Mouse (Mus musculus): ENCODE results near the gene Prr5l. TPM values are rescaled to one million over a fixed set of nuclear protein-coding genes. Genes with fewer than 3 reads are reported as not detected.
A peak's percentile ranks its signal among the peaks of the same experiment; 100 is the strongest.

Gene Prr5l
- polyA plus RNA-seq, 1 experiment, result 0.06 TPM

DNA sequence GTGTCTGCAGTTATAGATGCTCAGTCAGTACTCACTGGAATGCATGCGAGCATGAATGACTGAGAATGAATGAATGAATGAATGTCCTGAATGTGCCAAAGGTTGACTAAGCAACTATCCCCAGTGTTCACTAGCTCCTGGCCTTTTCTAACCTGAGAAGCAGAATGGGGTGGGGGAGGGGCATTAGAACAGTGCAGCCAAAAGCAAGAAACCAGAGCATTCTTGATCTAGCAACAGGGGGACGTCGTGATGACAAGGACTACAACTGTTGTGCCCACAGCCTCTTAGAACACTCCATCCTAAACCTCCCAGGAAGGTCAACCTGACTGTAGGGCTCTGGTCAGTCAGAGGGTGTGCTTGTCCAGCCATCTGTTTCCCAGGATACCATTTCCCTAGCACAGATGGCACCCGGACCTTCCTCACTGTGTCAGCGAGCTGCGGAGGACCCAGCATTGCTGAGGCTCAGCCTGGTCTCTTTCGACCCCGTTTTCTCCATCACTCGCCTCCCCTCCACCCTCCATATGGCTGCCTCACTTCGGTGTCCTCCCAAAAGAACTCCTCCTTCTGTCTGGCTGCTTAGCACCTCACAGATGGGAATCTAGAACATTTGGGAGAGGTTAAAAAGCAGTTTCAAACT, 24.7 kb upstream of the Prr5l start:
- no peak overlapping the region for H3K4me3 ChIP-seq
- no peaks in the 10 kb centered on the region for H3K27me3 ChIP-seq (ENCODE audit: control insufficient read depth, insufficient read depth, insufficient read length)
- H3K36me3 ChIP-seq (ENCODE audit: control insufficient read depth, insufficient read depth), result no peaks in the 10 kb centered on the region
- H3ac ChIP-seq (ENCODE audit: control insufficient read depth, insufficient read length), result no peak overlapping the region
- H3K4me2 ChIP-seq (ENCODE audit: low read depth), result no peak overlapping the region
- TF ChIP-seq POLR2AphosphoS2 (IDR thresholded peaks at IDR 0.05; ENCODE audit: insufficient read length, low read depth), result no peak
- no peak for TF ChIP-seq MYOD1 (IDR thresholded peaks at IDR 0.05; ENCODE audit: control insufficient read depth in 1 of 3, insufficient read length in 2 of 3, low read depth in 2 of 3)
- no peak for TF ChIP-seq E2F4 (IDR thresholded peaks at IDR 0.05; ENCODE audit: insufficient read depth)
- TF ChIP-seq CEBPB (IDR thresholded peaks at IDR 0.05; ENCODE audit: insufficient read depth, poor library complexity, severe bottlenecking), result no peak
- no peak for TF ChIP-seq TCF12 (IDR thresholded peaks at IDR 0.05; ENCODE audit: insufficient read depth, poor library complexity, severe bottlenecking)
- TF ChIP-seq MAX (IDR thresholded peaks at IDR 0.05; ENCODE audit: low read depth), result no peak
- no peaks in the 10 kb centered on the region for H3K79me2 ChIP-seq (ENCODE audit: control insufficient read depth, insufficient read depth)

DNA sequence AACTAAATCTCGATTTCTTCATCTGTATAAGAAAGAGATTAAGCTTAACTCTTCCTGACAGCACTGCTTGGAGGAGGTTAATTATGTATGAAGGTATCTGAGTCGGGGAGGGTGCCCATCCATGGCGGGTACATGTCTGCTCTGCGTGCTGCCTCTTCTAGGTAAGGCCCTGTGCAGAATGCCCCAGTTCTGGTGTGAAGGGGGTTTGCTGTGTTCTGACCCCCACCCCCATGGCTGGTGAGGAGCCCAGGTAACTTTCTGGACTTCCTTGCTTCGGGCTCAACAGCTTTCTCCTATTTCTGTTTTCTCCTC, 23.5 kb upstream of the Prr5l start:
- no peaks in the 10 kb centered on the region for H3K27me3 ChIP-seq (ENCODE audit: control insufficient read depth, insufficient read depth, insufficient read length)
- no peaks in the 10 kb centered on the region for H3K79me2 ChIP-seq (ENCODE audit: control insufficient read depth, insufficient read depth)
- no peak for TF ChIP-seq MAX (IDR thresholded peaks at IDR 0.05; ENCODE audit: low read depth)
- no peak for TF ChIP-seq MYOG (IDR thresholded peaks at IDR 0.05; ENCODE audit: control insufficient read depth in 1 of 3, insufficient read depth in 1 of 3, insufficient read length in 2 of 3, low read depth in 2 of 3)
- TF ChIP-seq CEBPB (IDR thresholded peaks at IDR 0.05; ENCODE audit: insufficient read depth, poor library complexity, severe bottlenecking), result no peak
- TF ChIP-seq USF1 (IDR thresholded peaks at IDR 0.05; ENCODE audit: low read depth), result no peak
- no peak for TF ChIP-seq TCF12 (IDR thresholded peaks at IDR 0.05; ENCODE audit: insufficient read depth, poor library complexity, severe bottlenecking)
- TF ChIP-seq SRF (IDR thresholded peaks at IDR 0.05; ENCODE audit: control insufficient read depth, insufficient read length, low read depth), result no peak
- TF ChIP-seq POLR2A (IDR thresholded peaks at IDR 0.05; ENCODE audit: insufficient read length, low read depth), result no peak
- TF ChIP-seq REST (IDR thresholded peaks at IDR 0.05; ENCODE audit: insufficient read depth, insufficient read length), result no peak
- no peak for TF ChIP-seq POLR2AphosphoS2 (IDR thresholded peaks at IDR 0.05; ENCODE audit: insufficient read length, low read depth)
- TF ChIP-seq E2F4 (IDR thresholded peaks at IDR 0.05; ENCODE audit: insufficient read depth), result no peak
- no peak for TF ChIP-seq TCF3 (IDR thresholded peaks at IDR 0.05; ENCODE audit: insufficient read length, low read depth)
- H3K36me3 ChIP-seq (ENCODE audit: control insufficient read depth, insufficient read depth), result no peaks in the 10 kb centered on the region
- no peak overlapping the region for H3K4me2 ChIP-seq (ENCODE audit: low read depth)
- no peak overlapping the region for H3ac ChIP-seq (ENCODE audit: control insufficient read depth, insufficient read length)
- H3K4me3 ChIP-seq, result no peak overlapping the region

DNA sequence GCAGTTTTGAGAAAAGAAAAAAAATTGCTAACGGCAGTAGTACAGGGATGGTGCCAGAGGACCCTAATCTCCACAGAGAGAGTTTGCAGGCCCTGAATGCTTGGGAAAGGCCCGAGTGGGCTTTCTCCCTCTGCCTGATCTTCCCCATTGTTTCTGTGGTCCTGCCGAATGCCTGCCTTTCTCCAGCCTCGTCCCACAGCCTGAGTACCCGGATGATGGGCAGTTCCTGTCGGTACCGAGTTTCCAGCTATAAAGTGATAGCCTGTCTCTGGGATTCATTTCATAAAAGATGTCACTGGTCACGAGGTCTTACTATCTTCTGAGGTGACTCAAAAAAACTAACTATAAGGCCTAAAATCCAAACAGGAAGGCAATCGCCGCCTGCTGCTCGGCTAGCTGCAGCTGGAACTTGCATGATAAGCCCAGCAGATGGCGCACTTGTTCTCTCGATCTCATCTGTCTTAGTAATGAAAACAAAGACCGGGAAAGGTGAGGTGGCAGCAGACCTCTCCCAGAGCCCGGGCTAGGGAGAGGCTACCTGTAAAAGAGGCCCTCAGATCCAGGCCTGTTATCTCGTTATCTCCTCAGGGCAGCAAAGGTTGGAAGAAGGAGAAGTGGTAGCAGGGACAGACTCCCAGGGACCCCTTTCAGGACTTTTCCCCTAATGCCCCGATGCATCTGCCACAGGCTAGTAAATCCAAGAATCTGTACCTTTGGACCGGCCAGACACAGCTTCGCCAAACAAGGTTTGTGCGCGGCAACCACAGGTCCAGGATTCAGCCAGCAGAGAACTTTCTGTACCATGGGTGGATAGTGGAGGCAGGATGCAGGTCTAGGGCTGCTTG, 22.9 kb upstream of the Prr5l start:
- Histone ChIP-seq H3K79me2 (ENCODE audit: control insufficient read depth, insufficient read depth) (no peaks in the 10 kb centered on the region), H3K36me3 (ENCODE audit: control insufficient read depth, insufficient read depth) (no peaks in the 10 kb centered on the region), H3K4me2 (ENCODE audit: low read depth) (peak overlapping the region; percentile 73), H3K27me3 (ENCODE audit: control insufficient read depth, insufficient read depth, insufficient read length) (no peaks in the 10 kb centered on the region), H3K4me3 (no peak overlapping the region), H3ac (ENCODE audit: control insufficient read depth, insufficient read length) (no peak overlapping the region)
- no peak for TF ChIP-seq E2F4 (IDR thresholded peaks at IDR 0.05; ENCODE audit: insufficient read depth)
- TF ChIP-seq POLR2AphosphoS2 (IDR thresholded peaks at IDR 0.05; ENCODE audit: insufficient read length, low read depth), result no peak
- TF ChIP-seq CEBPB (IDR thresholded peaks at IDR 0.05; ENCODE audit: insufficient read depth, poor library complexity, severe bottlenecking), result no peak
- TF ChIP-seq USF1 (IDR thresholded peaks at IDR 0.05; ENCODE audit: low read depth), result no peak
- TF ChIP-seq REST (IDR thresholded peaks at IDR 0.05; ENCODE audit: insufficient read depth, insufficient read length), result no peak
- no peak for TF ChIP-seq TCF3 (IDR thresholded peaks at IDR 0.05; ENCODE audit: insufficient read length, low read depth)
- TF ChIP-seq MYOD1 (IDR thresholded peaks at IDR 0.05; ENCODE audit: control insufficient read depth in 1 of 3, insufficient read length in 2 of 3, low read depth in 2 of 3), result no peak
- TF ChIP-seq POLR2A (IDR thresholded peaks at IDR 0.05; ENCODE audit: insufficient read length, low read depth), result no peak
- no peak for TF ChIP-seq MAX (IDR thresholded peaks at IDR 0.05; ENCODE audit: low read depth)
- no peak for TF ChIP-seq SRF (IDR thresholded peaks at IDR 0.05; ENCODE audit: control insufficient read depth, insufficient read length, low read depth)
- no peak for TF ChIP-seq MYOG (IDR thresholded peaks at IDR 0.05; ENCODE audit: control insufficient read depth in 1 of 3, insufficient read depth in 1 of 3, insufficient read length in 2 of 3, low read depth in 2 of 3)

DNA sequence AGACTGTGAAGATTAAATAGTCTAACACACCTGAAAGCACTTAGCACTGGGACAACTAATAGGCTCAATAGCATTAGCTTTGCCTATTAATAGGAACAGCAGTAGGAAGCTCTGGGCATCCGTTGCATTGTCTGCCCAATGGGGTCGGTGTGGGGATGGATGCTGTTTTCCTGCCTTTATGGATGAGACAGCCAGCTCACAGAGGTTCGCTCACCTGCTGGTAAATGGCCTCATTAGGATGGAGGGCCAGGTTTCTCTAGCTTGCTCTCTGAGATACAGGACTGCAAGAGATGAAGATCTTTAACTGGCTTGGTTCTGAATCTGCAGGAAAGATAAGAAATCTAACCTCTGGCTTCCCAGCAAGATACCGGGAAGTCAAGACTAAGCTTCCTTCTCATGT, 19.4 kb upstream of the Prr5l start:
- TF ChIP-seq MYOD1 (IDR thresholded peaks at IDR 0.05; ENCODE audit: control insufficient read depth in 1 of 3, insufficient read length in 2 of 3, low read depth in 2 of 3) (no peak), MYOG (IDR thresholded peaks at IDR 0.05; ENCODE audit: control insufficient read depth in 1 of 3, insufficient read depth in 1 of 3, insufficient read length in 2 of 3, low read depth in 2 of 3) (no peak), USF1 (IDR thresholded peaks at IDR 0.05; ENCODE audit: low read depth) (no peak), REST (IDR thresholded peaks at IDR 0.05; ENCODE audit: insufficient read depth, insufficient read length) (no peak), MAX (IDR thresholded peaks at IDR 0.05; ENCODE audit: low read depth) (no peak), POLR2AphosphoS2 (IDR thresholded peaks at IDR 0.05; ENCODE audit: insufficient read length, low read depth) (no peak), SRF (IDR thresholded peaks at IDR 0.05; ENCODE audit: control insufficient read depth, insufficient read length, low read depth) (no peak)
- no peaks in the 10 kb centered on the region for H3K27me3 ChIP-seq (ENCODE audit: control insufficient read depth, insufficient read depth, insufficient read length)
- H3K79me2 ChIP-seq (ENCODE audit: control insufficient read depth, insufficient read depth), result no peaks in the 10 kb centered on the region
- no peak overlapping the region for H3K4me3 ChIP-seq
- H3K36me3 ChIP-seq (ENCODE audit: control insufficient read depth, insufficient read depth), result peaks cover 4% of the 10 kb centered on the region
- H3ac ChIP-seq (ENCODE audit: control insufficient read depth, insufficient read length), result no peak overlapping the region
- H3K4me2 ChIP-seq (ENCODE audit: low read depth), result no peak overlapping the region
